ENCODE assay signal across 30 mouse cellular contexts in the genomic region with DNA sequence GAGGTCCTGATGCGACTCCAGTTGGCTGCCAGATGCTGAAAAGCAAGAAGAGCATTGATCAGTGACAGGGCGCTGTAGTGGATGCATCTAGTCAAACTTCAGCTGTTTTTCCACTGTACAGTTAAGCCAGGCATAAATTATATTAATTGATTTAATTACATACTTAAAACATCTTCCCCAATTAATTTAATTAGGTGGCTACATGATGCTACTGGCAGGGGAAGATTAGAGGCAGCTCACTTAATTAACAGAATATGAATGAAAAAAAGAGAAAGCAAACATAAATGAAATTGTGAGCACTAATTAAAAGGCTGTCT.
DNase-seq lines count a peak whose midpoint lies in the region; ATAC-seq and TF ChIP-seq lines count a peak whose summit lies in the region.
"Had no signal": no experiment of that assay in that cellular context is flagged by ENCODE, and none has a peak within 500 bp of the region (broad histone marks: within the 10 kb centered on the region; RNA-seq: fewer than 3 reads in every experiment).

No protein-coding gene starts in this region.

- WGBS in hindbrain, embryonic 14.5 days: 68% methylated on average over 2 of the region's 2 CpGs
- 82% methylated on average over 2 of the region's 2 CpGs for WGBS in hindbrain, embryonic 11.5 days
- WGBS in forebrain, embryonic 15.5 days: 10% methylated on average over 2 of the region's 2 CpGs
- WGBS in midbrain, embryonic 16.5 days: 57% methylated on average over 2 of the region's 2 CpGs

- no peak for DNase-seq in hindbrain, embryonic 14.5 days (ENCODE audit: low spot score)
- DNase-seq in hindbrain, embryonic 11.5 days (ENCODE audit: low spot score): no peak
- DNase-seq in brain, embryonic 14.5 days (ENCODE audit: low read depth): peak; percentile 89
- peak; percentile 45 for DNase-seq in retina, embryonic 14.5 days (ENCODE audit: low spot score)
- DNase-seq in cerebellum, adult 18-20 months: no peak
- DNase-seq: adrenal gland, adult 2 months; B cell, adult 2 months; cerebellum, adult 9-10 months; cerebellum, postnatal 36 days; heart, postnatal 10 days; kidney, adult 2 months; kidney, postnatal 36 days; liver, embryonic 13.5 days; lung, adult 18-20 months; lung, postnatal 10 days; spleen, adult 18-20 months; thymus, adult 18-20 months; thymus, postnatal 25 days had no signal

- H3K9me3 ChIP-seq in hindbrain, embryonic 14.5 days (ENCODE audit: control insufficient read depth, low read length): no peaks in the 10 kb centered on the region
- H3K9me3 ChIP-seq in hindbrain, embryonic 11.5 days (ENCODE audit: control insufficient read depth, low read length): no peaks in the 10 kb centered on the region
- no peaks in the 10 kb centered on the region for H3K9me3 ChIP-seq in forebrain, embryonic 15.5 days
- H3K9me3 ChIP-seq in midbrain, embryonic 16.5 days (replicated peaks; ENCODE audit: control insufficient read depth, low read length, poor library complexity, severe bottlenecking): no peaks in the 10 kb centered on the region
- H3K9me3 ChIP-seq: heart, embryonic 13.5 days; hindbrain, embryonic 15.5 days; intestine, embryonic 15.5 days; liver, embryonic 13.5 days; midbrain, embryonic 15.5 days; neural tube, embryonic 12.5 days had no signal

- H3K4me2 ChIP-seq in hindbrain, embryonic 14.5 days (replicated peaks): no peak overlapping the region
- H3K4me2 ChIP-seq in hindbrain, embryonic 11.5 days (replicated peaks; ENCODE audit: low read depth, low read length): no peak overlapping the region
- H3K4me2 ChIP-seq in forebrain, embryonic 15.5 days (replicated peaks): peak overlapping the region; percentile 24
- H3K4me2 ChIP-seq in midbrain, embryonic 16.5 days (ENCODE audit: low read length): no peak overlapping the region; the same call in 1 of the 2 replicates
- H3K4me2 ChIP-seq: heart, embryonic 13.5 days; hindbrain, embryonic 15.5 days; intestine, embryonic 15.5 days; liver, embryonic 13.5 days; midbrain, embryonic 15.5 days; neural tube, embryonic 12.5 days had no signal

- no peaks in the 10 kb centered on the region for H3K36me3 ChIP-seq in hindbrain, embryonic 14.5 days (replicated peaks; ENCODE audit: control insufficient read depth, insufficient read depth)
- no peaks in the 10 kb centered on the region for H3K36me3 ChIP-seq in hindbrain, embryonic 11.5 days (ENCODE audit: control insufficient read depth, insufficient read depth, low read length)
- no peaks in the 10 kb centered on the region for H3K36me3 ChIP-seq in forebrain, embryonic 15.5 days
- no peaks in the 10 kb centered on the region for H3K36me3 ChIP-seq in midbrain, embryonic 16.5 days (ENCODE audit: control insufficient read depth, insufficient read depth, low read length)
- H3K36me3 ChIP-seq: heart, embryonic 13.5 days; hindbrain, embryonic 15.5 days; intestine, embryonic 15.5 days; liver, embryonic 13.5 days; midbrain, embryonic 15.5 days; neural tube, embryonic 12.5 days had no signal

- no peak overlapping the region for H3K9ac ChIP-seq in hindbrain, embryonic 14.5 days
- no peak overlapping the region for H3K9ac ChIP-seq in hindbrain, embryonic 11.5 days (ENCODE audit: low read depth, low read length)
- H3K9ac ChIP-seq in forebrain, embryonic 15.5 days (replicated peaks): no peak overlapping the region
- no peak overlapping the region for H3K9ac ChIP-seq in midbrain, embryonic 16.5 days (ENCODE audit: low read depth, low read length)
- H3K9ac ChIP-seq: heart, embryonic 13.5 days; hindbrain, embryonic 15.5 days; intestine, embryonic 15.5 days; liver, embryonic 13.5 days; midbrain, embryonic 15.5 days; neural tube, embryonic 12.5 days had no signal

- H3K27me3 ChIP-seq in hindbrain, embryonic 14.5 days (ENCODE audit: control insufficient read depth, insufficient read depth, low read length): no peaks in the 10 kb centered on the region
- H3K27me3 ChIP-seq in hindbrain, embryonic 11.5 days (ENCODE audit: control insufficient read depth, insufficient read depth, low read length): no peaks in the 10 kb centered on the region
- peaks cover 56% of the 10 kb centered on the region for H3K27me3 ChIP-seq in forebrain, embryonic 15.5 days
- no peaks in the 10 kb centered on the region for H3K27me3 ChIP-seq in midbrain, embryonic 16.5 days (ENCODE audit: control insufficient read depth, insufficient read depth, low read depth, low read length)
- H3K27me3 ChIP-seq: heart, embryonic 13.5 days; hindbrain, embryonic 15.5 days; intestine, embryonic 15.5 days; liver, embryonic 13.5 days; neural tube, embryonic 12.5 days had no signal

- no peak for TF ChIP-seq POLR2A in brain, embryonic 14.5 days (IDR thresholded peaks at IDR 0.05; ENCODE audit: borderline replicate concordance, extremely low read depth, insufficient read depth, insufficient read length, poor library complexity, severe bottlenecking)

- H3K27ac ChIP-seq in hindbrain, embryonic 14.5 days: no peak overlapping the region
- H3K27ac ChIP-seq in hindbrain, embryonic 11.5 days (ENCODE audit: low read depth, low read length): no peak overlapping the region
- H3K27ac ChIP-seq in forebrain, embryonic 15.5 days (replicated peaks): peak overlapping the region; percentile 37
- no peak overlapping the region for H3K27ac ChIP-seq in midbrain, embryonic 16.5 days (ENCODE audit: low read length)
- H3K27ac ChIP-seq: heart, embryonic 13.5 days; hindbrain, embryonic 15.5 days; intestine, embryonic 15.5 days; layer of hippocampus, adult 2 months; left cerebral cortex, adult 2 months; liver, embryonic 13.5 days; macrophage; midbrain, embryonic 15.5 days; neural tube, embryonic 12.5 days; stomach, postnatal 0 days had no signal

- TF ChIP-seq CTCF in brain, embryonic 14.5 days (IDR thresholded peaks at IDR 0.05; ENCODE audit: borderline replicate concordance, extremely low read depth, insufficient read depth, insufficient read length): no peak

- peak; percentile 43; the same call in 1 of the 2 replicates for ATAC-seq in hindbrain, embryonic 14.5 days (ENCODE audit: low FRiP score)
- ATAC-seq in hindbrain, embryonic 11.5 days (ENCODE audit: low FRiP score): no peak
- peak; percentile 68 for ATAC-seq in forebrain, embryonic 15.5 days (replicated peaks)
- no peak for ATAC-seq in midbrain, embryonic 16.5 days
- ATAC-seq: activated CD4-positive, CD25-positive, alpha-beta regulatory T cell, adult 4 months; intestine, embryonic 15.5 days; midbrain, embryonic 15.5 days had no signal

- no peaks in the 10 kb centered on the region; the same call in 1 of the 2 replicates for H3K4me1 ChIP-seq in hindbrain, embryonic 14.5 days (replicated peaks; ENCODE audit: control insufficient read depth, insufficient read depth, low read length)
- no peaks in the 10 kb centered on the region for H3K4me1 ChIP-seq in hindbrain, embryonic 11.5 days (replicated peaks; ENCODE audit: control insufficient read depth, insufficient read depth, low read length)
- peaks cover 20% of the 10 kb centered on the region for H3K4me1 ChIP-seq in forebrain, embryonic 15.5 days
- H3K4me1 ChIP-seq in midbrain, embryonic 16.5 days (ENCODE audit: control insufficient read depth, insufficient read depth, low read length): 0 out of 2 replicates have a peak, but pooled peaks cover 6% of the 10 kb centered on the region
- H3K4me1 ChIP-seq: intestine, embryonic 15.5 days; liver, embryonic 13.5 days; neural tube, embryonic 12.5 days had no signal

- H3K4me3 ChIP-seq in hindbrain, embryonic 14.5 days (replicated peaks; ENCODE audit: low read length): no peak overlapping the region
- no peak overlapping the region for H3K4me3 ChIP-seq in hindbrain, embryonic 11.5 days (ENCODE audit: low read depth, low read length)
- H3K4me3 ChIP-seq in forebrain, embryonic 15.5 days: no peak overlapping the region
- no peak overlapping the region for H3K4me3 ChIP-seq in midbrain, embryonic 16.5 days (ENCODE audit: low read depth, low read length)
- H3K4me3 ChIP-seq: heart, embryonic 13.5 days; hindbrain, embryonic 15.5 days; intestine, embryonic 15.5 days; layer of hippocampus, adult 2 months; left cerebral cortex, adult 2 months; liver, embryonic 13.5 days; midbrain, embryonic 15.5 days; neural tube, embryonic 12.5 days had no signal

Comparison
In these comparisons a context has a peak if more than half of its experiments do, and no peak if none do; other contexts are left out.
1. ATAC-seq: peak in hindbrain, embryonic 14.5 days (single experiment) and forebrain, embryonic 15.5 days (single experiment); none in hindbrain, embryonic 11.5 days (single experiment) and midbrain, embryonic 16.5 days (single experiment).
2. DNase-seq: peak in brain, embryonic 14.5 days (single experiment) and retina, embryonic 14.5 days (single experiment); none in hindbrain, embryonic 14.5 days (single experiment), hindbrain, embryonic 11.5 days (single experiment) and cerebellum, adult 18-20 months (0 of 2).